Mouse (Mus musculus) kidney, postnatal 4 days (tissue): ENCODE data around the gene Slc29a1.

ENCODE experiments used
- DNase-seq, 2 experiments: peaks; one replicate each; pipeline ENCODE4 v3.0.0; 2021; ENCODE audit warnings: mixed read lengths in 2 of 2

The Slc29a1 gene

DNA sequence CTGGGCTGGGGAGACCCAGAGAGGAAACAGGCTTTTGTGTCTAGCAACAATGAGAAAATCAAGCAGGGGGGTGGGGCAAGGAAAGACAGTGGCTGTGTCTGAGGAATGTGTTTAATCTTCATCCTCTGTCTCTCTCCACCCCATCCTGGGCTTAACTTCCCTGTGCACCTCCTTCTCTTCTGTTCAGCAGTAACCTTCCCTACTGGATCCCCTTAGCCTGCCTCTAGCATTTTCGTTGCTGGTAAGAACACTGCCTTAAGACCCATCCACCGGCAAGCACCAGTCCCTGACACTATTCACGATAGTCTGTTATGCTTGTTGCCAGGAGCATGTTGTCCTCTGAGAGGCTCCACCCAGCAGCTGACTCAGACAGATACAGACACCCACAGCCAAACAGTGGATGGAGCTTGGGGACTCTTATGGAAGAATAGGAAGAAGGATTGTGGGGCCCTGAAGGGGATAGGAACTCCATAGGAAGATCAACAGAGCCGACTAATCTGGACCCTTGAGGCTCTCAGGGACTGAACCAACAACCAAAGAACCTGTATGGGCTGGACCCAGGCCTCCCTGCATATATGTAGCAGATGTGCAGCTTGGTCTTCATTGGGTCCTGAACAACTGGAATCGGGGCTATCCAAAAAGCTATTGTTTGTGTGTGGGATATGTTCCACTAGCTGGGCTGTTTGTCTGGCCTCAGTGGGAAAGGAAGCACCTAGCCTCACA is 10.9 kb upstream of the Slc29a1 start:
- peak in 1 of 2 experiments; percentile 38 for DNase-seq

DNA sequence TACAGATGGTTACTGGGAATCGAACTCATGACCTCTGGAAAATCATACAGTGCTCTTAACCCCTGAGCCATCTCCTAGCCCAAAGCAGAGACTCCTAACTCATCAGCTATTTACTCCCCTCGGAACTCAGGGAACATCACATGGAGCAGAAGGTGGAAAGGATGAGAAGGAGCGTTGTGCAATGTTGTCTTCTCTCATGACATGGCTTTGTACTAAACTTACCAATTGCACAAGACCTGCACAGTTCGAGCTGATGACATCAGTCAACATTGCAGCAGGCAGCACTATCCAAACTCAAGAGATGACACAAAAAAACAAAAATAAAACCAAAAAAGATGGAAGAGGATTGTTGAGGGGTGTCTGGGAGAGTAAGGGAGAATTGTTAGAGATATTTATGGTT is 9.0 kb upstream of the Slc29a1 start:
- no peak for DNase-seq

DNA sequence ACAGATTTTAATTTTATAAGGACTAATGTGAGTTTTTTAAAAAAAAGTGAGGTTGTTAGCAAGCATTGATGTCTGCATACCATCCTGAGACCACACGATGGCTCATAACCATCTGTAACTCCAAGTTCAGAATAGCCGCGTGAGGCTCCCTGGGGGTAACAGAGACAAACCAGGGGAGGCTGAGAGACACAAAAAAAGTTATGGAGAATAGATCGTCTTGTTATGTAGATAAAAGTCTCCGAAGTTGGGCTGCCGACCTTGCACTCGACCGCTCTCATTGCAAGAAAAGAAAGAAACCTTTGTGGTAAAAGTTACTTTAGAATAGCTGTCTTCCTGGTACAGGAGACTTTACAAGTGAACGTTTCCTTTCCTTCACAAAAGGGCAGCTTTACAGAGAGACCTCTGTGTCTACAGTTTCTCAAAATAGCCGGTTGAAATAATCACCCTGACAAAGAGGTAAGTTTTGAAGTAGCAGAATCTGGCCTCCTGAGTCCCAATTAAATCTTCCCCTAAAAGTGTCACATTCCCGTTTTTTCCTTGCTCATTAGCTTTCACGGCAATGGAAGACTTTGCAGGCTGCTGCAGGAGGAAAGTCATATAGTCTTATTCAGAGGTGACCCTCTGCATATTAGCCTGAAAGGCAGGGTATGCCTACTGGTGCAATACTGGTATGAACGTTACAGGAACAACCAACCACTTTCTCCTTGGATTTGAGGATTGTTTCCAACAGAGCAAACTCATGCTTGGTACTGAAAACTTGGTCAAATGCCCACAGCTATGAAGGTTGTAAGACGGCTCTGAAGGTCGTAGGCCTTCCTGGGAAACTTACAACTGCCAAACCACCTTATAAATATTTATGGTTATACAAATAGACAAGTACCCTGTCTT is 7.8 kb upstream of the Slc29a1 start:
- DNase-seq = no peak

DNA sequence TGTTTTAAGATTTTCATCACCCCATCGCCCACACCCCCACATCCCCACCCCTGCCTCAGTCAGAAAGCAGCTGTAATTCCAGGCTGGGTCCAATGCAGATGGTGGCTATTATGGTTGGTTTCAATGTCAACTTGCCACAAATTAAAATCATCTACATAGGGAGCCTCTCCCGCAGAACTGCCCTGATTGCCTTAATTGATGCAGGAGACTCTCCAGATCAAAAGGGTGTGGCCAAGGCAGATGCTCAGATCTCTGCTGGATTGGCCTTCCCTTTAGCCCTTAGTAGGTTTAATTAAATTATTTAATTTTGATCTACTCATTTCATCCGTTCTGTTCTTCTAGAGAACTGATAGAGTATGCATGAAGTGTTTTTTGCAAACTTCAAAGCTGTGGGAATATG is 3.6 kb upstream of the Slc29a1 start:
- no peak for DNase-seq

DNA sequence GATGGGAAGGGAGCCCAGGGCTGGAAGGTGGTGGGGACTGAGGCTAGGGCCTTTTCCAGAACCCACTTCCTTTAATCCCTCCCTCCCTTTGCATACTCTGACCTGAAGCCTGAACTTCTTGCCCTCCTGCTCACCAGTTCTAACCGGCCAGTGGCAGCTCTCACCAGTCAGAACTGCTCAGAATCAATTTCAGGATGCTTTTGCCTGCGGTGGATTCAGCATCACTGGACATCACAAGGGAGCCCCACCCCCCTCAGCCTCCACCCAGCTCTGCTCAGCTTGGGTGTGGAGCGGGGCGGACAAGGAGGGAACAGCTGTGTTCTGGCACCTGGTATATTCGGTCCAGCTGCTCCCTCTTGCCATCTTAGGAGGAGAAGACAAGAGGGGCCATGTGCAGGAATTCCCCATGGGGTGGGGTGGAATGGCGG is 2.5 kb upstream of the Slc29a1 start, which contains the start of gene Mymx:
Gene Mymx (minus strand): TSS at position 226 of the 428 bp plus-strand sequence.
- DNase-seq = peak; percentile 70 to 76

DNA sequence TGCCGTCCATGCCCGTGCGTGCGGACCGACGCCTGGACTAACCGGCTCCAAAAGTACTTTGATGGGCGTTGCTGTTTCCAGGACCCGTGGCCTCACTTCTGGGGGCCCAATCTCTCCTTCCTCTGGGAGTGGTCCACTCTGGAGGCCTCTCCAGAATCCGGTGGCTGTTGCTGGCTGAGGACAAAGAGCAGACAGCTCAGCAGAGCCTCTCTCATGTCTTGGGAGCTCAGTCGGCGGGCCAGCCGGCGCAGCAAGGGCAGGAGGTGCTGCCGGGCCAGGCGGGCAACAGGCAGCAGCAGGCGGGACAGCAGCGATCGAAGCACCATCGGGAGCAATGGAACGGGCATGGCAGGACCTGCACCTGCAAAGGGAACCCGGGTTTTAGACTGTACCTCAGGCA is 1.9 kb upstream of the Slc29a1 start:
- DNase-seq = peak in 1 of 2 experiments; percentile 49

DNA sequence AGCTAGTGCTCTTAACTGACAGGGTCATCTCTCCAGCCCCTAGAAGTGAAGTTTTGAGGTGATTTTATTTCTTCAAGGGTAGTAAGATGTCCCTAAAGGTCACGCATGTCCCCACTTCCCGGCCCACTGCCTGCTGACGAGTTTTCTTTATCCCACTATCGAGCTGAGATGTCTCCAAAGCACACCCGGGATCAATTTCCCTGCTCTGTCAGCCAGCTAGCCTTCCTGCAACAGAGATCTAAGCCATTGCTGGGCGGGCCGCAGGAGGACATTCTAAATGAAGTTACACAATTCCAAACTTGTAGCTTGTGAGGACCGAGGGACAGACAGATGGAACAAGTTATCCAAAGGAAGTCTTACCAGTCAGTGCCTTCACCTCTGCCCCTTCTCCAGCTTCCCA is 861 bp upstream of the Slc29a1 start:
- DNase-seq = no peak

DNA sequence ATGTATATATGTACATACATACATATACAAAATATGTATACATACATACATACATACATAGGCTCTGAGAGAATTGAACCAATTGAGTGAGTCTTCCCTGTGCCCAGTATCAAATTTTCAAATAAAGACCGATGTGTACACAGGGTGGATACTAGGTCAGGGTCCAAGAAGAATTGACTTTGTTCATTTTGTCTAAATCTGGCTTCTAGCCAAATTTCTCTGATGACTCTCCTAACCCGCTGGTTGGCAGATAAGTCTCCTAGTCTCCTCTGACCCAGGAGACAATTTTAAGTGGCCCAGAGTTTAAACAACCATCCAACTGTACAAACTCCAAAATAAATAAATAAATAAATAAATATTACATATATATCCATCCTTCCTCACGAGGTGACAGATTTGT is 515 bp downstream of the Slc29a1 start:
- no peak for DNase-seq

DNA sequence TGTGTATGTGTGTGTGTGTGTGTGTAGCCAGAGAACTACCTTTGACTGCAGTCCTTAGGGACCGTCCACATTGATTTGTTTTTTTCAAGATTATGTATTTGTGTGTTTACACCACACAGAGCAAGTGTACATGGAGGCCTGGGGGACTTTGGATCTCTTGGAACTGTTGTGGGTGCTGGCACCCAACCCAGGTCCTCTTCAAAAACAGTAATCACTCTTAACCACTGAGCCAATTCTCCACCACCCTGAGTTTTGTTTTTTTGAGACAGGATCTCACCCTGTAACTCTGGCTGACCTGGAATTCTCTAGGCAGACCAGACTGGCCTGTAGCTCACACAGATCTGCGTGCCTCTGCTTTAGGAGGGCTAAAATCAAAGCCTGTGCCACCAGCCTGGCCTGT is 1.0 kb downstream of the Slc29a1 start:
- DNase-seq = no peak

DNA sequence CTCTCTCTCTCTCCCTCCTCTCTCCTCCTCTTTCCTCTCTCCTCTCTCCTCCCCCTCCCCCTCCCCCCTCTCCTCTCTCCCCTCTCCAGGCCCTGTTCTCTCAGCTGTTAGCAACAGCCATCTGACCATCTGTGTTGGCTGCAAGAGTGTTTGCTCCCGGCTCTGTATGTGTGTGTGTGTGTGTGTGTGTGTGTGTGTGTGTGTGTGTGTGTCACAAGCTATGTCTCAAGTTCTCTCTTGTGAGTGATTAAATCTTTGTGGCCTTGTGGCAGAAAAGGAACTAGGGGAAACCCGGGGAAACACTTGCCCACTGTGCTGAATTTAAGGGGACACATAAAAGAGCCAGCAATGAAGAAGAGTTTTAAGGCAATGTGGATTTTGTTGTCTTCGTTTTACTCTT is 1.6 kb downstream of the Slc29a1 start:
- peak in 1 of 2 experiments; percentile 43 for DNase-seq

DNA sequence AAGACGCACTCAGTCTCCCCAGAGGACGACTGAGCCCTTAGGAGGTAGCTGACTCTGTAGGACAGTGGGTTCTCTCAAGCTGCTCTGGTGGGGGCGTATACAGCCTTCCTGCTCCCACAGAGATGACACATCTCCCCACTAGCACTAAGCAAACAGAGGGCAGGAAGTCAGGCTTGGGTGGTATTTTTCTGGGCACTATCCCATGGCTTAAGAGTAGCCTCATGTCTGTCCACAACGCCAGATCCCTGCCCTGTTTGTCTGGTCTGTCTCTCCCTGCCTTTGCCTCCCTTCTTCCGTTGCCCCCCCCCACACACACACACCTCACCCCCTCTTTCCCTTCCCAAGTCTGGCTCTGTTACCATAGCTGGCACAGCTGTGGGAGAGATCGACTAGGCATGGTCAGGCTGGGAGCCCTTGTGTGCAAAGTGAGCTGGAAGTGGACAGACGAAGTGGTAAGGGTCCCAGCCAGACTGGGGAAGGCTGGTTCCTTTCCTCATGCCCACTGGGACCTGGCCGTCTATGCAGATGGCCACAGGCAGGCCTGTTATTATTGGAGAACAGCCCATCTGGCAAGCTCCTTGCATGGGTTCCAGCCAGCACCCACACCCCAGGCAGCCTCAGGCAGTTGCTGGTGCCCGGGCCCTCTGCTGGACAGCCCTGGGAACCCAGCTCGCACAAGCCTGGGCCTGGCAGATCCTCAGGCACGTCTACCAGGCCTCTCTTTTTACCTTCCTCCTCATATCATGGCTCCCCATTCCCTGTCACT is 2.6 kb downstream of the Slc29a1 start:
- peak; percentile 78 to 87 for DNase-seq

DNA sequence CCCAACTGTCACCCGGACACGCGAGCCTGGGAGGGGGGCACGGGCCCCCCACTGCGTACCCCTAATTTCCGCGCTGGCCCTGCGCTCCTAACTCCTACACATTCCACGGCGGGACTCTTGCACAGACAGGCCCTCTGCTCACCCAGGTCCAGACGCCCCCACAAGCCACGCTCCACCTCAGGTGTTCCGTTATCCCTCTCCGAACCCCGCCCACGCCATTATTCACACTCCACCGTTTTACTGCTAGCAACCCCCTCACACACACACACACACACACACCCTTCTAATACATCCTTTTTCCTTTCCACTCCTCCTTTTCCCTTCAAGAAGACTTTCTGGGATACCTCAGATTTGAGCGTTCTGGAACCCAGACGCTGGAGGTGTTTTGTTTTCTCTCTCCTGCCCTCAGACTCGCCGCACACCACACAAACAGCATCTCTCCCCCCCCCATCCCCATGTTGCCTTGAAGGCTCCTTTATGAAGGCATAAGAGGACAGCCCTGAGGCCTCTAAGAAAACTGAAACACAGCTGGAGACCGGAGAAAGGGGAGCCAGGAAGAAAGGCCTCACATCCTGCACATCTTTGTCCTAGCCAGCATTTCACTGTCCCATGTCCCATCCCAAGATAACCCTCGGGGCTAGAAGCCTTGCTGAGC is 3.5 kb downstream of the Slc29a1 start:
- DNase-seq = peak in 1 of 2 experiments; percentile 60

DNA sequence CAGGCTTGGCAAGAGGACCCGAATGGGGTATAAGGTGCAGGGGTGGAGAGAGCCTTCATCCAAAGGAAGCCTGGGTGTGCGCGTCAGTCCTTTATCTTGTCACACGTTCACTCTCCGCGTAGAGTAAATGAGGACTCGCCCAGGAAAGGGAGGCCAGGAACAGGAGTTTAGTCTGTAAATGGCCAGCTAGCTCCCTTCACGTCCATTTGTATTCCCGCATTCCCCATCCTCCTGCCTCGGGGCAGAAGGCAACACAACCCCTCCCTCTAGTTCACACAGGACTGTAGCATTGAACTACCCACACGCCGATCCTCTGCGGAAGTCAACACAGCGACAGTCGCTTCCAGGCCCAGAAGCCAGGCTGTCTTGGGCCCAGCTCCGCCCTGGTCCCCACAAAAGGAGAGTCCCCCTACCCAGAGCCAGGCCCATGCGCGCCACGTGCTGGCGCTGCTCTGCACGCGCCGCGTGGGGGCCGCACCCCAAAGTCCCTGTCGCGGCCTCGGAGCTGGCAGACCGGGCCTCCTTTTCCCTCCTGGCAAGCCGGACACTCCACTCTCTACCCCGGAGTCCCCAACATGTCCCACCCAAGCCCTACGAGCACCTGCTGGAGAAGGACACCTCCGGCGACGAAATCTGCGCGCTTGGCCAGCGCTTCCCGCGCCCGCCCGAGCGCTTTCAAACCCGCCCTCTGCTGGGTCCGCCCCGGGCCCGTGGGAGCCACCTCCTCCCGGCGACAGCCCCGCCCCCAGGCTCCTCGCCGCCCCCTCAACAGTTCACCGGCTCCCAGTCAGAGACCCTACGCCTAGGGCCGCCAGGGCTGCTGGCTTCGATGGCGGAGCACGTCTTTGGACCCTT is 4.3 kb downstream of the Slc29a1 start:
- DNase-seq = peak; percentile 88 to 92

DNA sequence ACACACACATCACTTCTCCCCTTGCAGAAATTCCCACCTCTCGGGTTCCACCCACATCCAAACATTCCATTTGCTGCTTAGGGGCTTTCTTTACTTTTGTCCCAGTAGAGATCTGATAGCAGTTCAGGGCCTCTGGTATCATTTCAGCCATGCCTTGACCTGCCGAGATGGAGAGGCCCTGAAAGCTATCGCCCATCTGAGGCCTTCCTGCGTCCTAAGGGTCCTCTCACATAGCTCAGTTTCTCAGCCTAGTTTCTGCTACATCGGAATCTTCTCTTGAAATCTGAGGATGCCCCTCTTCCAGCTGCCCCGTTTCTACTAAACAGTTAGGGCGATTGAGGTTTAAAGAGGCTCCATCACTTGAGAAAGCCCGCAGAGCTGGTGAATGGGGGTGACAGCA is 5.2 kb downstream of the Slc29a1 start:
- DNase-seq = no peak

DNA sequence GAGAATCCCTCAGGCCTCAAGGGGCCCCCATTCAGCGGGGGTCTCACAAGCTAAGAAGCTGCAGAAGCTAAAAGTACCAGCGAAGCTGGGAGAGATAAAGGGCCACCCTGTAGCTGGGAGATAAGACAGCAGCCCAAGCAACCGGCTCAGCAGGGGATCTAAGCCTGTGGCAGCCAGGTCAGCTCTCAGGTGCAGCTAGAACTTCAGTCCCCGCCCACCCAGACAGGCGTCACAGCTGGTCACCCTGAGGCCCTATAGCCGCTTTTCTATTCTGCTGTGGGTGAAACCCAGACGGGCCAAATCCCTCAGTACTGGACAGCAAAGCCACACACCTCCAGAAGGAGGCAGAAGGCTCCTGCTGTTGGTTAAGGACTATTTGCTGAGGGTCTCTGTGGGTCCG is 5.9 kb downstream of the Slc29a1 start:
- DNase-seq = peak; percentile 49 to 58

DNA sequence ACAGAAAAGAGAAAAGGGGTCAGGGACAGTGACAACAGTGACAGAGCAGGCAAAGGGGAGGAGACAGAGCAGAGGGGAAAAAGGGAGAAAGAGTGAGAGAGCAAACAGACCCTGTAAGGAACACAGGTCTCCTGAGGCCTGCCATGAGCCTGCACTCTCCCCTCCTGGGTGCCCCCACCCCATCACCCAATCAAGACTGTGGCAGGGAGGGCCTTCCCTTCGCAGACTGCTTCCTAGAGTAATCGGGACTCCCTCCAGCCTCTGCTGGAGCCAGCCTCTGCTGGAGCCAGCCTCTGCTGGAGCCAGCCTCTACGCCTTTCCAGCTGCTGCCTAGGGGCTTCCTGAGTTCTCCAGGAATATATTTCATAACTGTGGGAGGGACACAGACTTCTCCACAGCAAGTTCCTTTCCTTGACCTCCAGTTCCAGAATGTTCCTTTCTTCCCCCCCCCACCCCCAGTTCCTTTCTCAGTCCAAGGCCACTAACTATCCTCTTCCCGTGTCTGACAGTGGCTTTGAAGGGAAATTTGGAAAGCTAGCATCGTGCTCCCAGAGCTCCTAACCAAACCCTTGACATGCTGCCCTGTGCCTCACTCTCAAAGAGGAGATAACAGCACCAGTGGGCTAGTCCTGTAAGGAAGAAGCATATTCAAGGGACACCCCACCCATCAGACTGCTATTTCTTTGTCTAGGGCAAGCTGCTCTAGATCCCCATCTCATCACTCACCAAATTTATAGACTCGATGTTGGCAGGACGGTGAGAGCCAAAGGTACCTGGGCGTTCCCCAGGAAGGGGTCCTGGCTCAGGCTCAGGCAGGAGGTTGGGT is 6.6 kb downstream of the Slc29a1 start:
- peak; percentile 55 to 65 for DNase-seq

DNA sequence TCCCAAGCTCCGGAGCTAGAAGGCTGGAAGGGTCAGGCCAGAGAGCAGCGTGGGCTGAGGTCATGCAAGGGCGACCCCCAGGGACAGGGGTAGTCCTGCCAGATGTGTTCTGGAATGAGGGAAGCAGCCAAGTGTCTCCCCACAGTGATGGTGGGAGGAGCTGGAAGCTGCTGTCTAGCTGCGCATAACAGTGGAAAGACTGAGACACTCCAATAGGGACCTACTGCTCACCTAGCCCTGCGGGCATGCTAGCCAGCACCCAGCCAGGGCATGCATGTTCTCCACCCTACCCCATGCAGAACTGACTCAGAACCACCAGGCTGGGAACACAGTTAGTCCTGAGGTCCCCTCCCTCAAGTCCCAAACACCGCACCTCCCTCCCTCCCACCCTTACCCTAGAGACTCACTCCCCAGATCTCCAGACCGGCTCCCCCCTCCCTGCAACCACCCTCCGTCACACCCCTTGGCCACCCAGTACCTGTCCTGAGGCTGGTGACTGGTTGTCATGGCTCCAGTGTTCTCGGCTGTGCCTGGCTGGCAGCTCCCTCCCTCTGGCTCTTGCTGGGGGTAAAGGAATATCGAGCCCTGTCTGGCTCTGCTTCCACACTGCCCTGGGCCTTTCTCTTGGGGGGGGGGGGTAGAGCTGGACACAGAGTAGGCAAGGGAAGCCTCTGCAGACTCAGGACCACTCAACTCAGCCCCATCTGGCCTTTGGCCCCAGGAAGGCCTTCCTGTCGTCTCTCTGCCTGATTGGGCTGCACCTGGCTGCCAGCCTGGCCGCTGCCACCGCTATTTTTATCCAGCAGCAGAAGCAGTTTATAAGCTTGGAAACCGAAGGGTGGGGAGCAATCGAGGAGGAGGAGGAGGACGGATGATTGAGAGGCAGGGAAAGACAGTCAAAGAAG is 7.5 kb downstream of the Slc29a1 start:
- DNase-seq = peak; percentile 52 to 62

DNA sequence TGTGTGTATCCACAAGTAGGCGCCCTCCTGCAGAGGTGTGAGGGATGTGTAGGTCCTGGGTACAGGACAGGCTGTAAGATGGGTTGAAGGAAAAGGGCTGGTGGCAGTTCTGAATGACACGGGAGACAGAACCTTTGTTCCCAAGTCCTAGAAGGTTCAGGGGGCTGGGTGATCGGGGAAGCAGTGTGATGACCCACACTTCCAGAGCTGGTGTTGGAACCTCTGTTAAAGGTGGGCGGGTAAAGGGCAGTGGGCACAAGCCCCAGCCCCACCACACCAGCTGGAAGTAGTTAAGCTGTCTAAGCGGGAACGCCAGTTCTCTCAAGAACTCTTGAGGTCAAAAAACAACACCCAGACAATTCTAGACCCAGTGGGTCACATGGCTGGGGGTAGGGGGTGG is 9.0 kb downstream of the Slc29a1 start:
- DNase-seq = no peak

DNA sequence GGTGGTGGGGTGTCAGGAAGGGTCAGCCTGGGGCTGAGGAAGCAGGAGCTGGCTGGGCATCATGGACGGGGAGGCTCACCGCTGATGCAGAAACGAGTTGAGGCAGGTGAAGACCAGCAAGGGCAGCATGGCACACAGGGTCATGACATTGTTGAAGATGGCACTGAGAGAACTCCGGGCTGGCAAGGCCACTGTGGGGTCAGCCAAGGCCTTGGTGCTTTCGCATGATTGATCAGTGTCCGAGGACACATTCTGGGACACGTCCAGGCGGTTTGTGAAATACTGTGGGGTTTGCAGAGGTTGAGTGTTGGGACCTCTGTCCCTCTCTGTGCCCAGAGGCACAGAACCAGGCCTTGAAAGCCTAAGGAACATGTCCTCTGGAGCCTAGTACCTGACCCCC is 9.6 kb downstream of the Slc29a1 start:
- DNase-seq = no peak

DNA sequence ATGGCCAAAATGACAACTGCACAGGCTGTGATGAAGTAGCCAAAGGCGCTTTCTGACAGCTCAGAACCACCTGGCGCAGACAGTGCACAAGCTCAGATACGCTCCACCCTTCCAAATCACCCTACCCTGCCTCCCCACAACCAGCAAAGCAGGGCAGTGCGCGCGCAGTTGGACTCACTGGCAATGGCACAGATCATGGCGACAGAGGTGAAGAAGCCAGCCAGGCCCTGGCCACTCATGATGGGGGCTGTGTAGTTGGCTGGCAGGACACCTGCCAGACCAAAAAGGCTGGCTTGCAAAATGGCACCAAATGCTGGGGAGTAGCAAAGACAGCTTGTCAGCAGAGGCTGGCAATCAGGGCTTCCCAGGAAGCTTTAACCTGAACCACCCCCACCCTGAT is 10.2 kb downstream of the Slc29a1 start:
- no peak for DNase-seq
